Mouse (Mus musculus): ENCODE results near the gene Mllt1. TPM values are rescaled to one million over a fixed set of nuclear protein-coding genes. Genes with fewer than 3 reads are reported as not detected.

The Mllt1 gene
- polyA plus RNA-seq, 1 experiment from 2014 or later: 44.7 TPM

Other genes starting within 250 kb of the Mllt1 start
- 570 and 693 TPM in 2 replicates for gene Ndufa11, start 217.6 kb downstream of the Mllt1 start, polyA plus RNA-seq (2014; fragmentation: Nextera tagmentation; extraction: Ambion mirVana)
- 16.9 and 19.4 TPM in 2 replicates for gene Vmac, start 217.4 kb downstream of the Mllt1 start, polyA plus RNA-seq (2014; fragmentation: Nextera tagmentation; extraction: Ambion mirVana)
- gene Nrtn, start 177.9 kb downstream of the Mllt1 start, polyA plus RNA-seq (2014; fragmentation: Nextera tagmentation; extraction: Ambion mirVana): 1.9 and 2.9 TPM in 2 replicates
- gene Dus3l, start 170.7 kb downstream of the Mllt1 start, polyA plus RNA-seq (2014; fragmentation: Nextera tagmentation; extraction: Ambion mirVana): 79.0 and 81.0 TPM in 2 replicates
- 0.53 and 0.70 TPM in 2 replicates for gene Prr22, start 165.2 kb downstream of the Mllt1 start, polyA plus RNA-seq (2014; fragmentation: Nextera tagmentation; extraction: Ambion mirVana)
- 3.6 and 4.6 TPM in 2 replicates for gene Rfx2, start 104.4 kb downstream of the Mllt1 start, polyA plus RNA-seq (2014; fragmentation: Nextera tagmentation; extraction: Ambion mirVana)
- not detected in 2 replicates for gene Acsbg2, start 61.0 kb downstream of the Mllt1 start, polyA plus RNA-seq (2014; fragmentation: Nextera tagmentation; extraction: Ambion mirVana)
- 0.50 and 0.56 TPM in 2 replicates for gene 1700061G19Rik, start 59.9 kb downstream of the Mllt1 start, polyA plus RNA-seq (2014; fragmentation: Nextera tagmentation; extraction: Ambion mirVana)
- not detected in 2 replicates for gene Acer1, start 46.7 kb upstream of the Mllt1 start, polyA plus RNA-seq (2014; fragmentation: Nextera tagmentation; extraction: Ambion mirVana)
- gene Clpp, start 54.9 kb upstream of the Mllt1 start, polyA plus RNA-seq (2014; fragmentation: Nextera tagmentation; extraction: Ambion mirVana): 167 and 195 TPM in 2 replicates
- 48.6 and 60.2 TPM in 2 replicates for gene Alkbh7, start 61.9 kb upstream of the Mllt1 start, polyA plus RNA-seq (2014; fragmentation: Nextera tagmentation; extraction: Ambion mirVana)
- not detected in 2 replicates for gene Pspn, start 64.6 kb upstream of the Mllt1 start, polyA plus RNA-seq (2014; fragmentation: Nextera tagmentation; extraction: Ambion mirVana)
- 65.7 and 69.6 TPM in 2 replicates for gene Gtf2f1, start 75.9 kb upstream of the Mllt1 start, polyA plus RNA-seq (2014; fragmentation: Nextera tagmentation; extraction: Ambion mirVana)
- gene Gm17949, start 76.1 kb upstream of the Mllt1 start, polyA plus RNA-seq (2014; fragmentation: Nextera tagmentation; extraction: Ambion mirVana): 0.37 and 0.63 TPM in 2 replicates
- 32.1 and 36.8 TPM in 2 replicates for gene Khsrp, start 96.1 kb upstream of the Mllt1 start, polyA plus RNA-seq (2014; fragmentation: Nextera tagmentation; extraction: Ambion mirVana)
- gene Slc25a41, start 106.2 kb upstream of the Mllt1 start, polyA plus RNA-seq (2014; fragmentation: Nextera tagmentation; extraction: Ambion mirVana): not detected in 2 replicates
- 1.1 and 1.2 TPM in 2 replicates for gene Crb3, start 123.7 kb upstream of the Mllt1 start, polyA plus RNA-seq (2014; fragmentation: Nextera tagmentation; extraction: Ambion mirVana)
- 37.2 and 48.9 TPM in 2 replicates for gene Slc25a23, start 124.4 kb upstream of the Mllt1 start, polyA plus RNA-seq (2014; fragmentation: Nextera tagmentation; extraction: Ambion mirVana)
- 3.2 and 4.3 TPM in 2 replicates for gene Dennd1c, start 143.1 kb upstream of the Mllt1 start, polyA plus RNA-seq (2014; fragmentation: Nextera tagmentation; extraction: Ambion mirVana)
- gene Tubb4a, start 152.4 kb upstream of the Mllt1 start, polyA plus RNA-seq (2014; fragmentation: Nextera tagmentation; extraction: Ambion mirVana): 347 and 373 TPM in 2 replicates
- gene Tnfsf9, start 169.9 kb upstream of the Mllt1 start, polyA plus RNA-seq (2014; fragmentation: Nextera tagmentation; extraction: Ambion mirVana): 4.8 and 8.4 TPM in 2 replicates
- 0.44 and 2.3 TPM in 2 replicates for gene Cd70, start 214.4 kb upstream of the Mllt1 start, polyA plus RNA-seq (2014; fragmentation: Nextera tagmentation; extraction: Ambion mirVana)

Data from neural tube, embryonic 14.5 days (tissue).